Mouse (Mus musculus): ENCODE measurements around the gene Senp5.

The Senp5 gene

DNA sequence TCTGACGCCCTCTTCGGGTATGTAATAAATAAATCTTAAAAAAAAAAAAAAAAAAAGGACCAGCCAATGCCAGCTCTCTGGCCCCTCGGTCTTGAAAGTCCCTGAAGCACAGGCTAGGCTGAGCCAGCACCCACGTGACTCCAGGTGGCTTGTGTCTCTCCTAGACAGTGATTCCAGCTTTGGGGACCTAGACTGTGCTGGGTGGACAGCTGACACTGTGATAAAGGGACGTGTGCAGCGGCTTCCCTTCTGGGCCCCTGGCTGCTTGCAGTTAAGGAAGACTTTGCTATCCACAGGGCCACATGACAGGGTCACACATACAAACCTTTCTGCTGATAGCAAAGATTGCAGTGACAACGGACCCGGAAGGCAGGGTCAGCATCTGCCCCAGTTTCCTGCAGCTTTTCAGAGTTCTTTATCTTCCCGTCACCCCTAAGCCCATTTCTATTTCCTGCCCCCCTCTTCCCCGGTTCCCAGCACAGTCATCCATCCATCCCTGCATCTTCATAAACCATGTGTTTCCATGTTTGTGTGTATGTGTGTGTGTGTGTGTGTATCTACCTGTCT lies 92.7 kb downstream of the Senp5 start:
- in situ Hi-C loops (cut with MboI; ENCODE audit: unreplicated experiment in 2 of 2) = no loop called here

Data from v-Abl transformed pro-B cells (cell line).